Mouse (Mus musculus): ENCODE data around the gene Ikzf3. TPM values are rescaled to one million over a fixed set of nuclear protein-coding genes. Genes with fewer than 3 reads are reported as not detected.

The Ikzf3 gene
- polyA plus RNA-seq, 1 experiment: 3.9 TPM

- Histone ChIP-seq H3K4me1 (ENCODE audit: control insufficient read depth, insufficient read depth, low read length) (no peaks in the 10 kb centered on the region), H3K36me3 (ENCODE audit: control insufficient read depth, insufficient read depth, low read length) (no peaks in the 10 kb centered on the region), H3K27me3 (replicated peaks; ENCODE audit: control insufficient read depth, insufficient read depth, low read length) (no peaks in the 10 kb centered on the region), H3K4me3 (ENCODE audit: insufficient read depth, low read depth, low read length) (no peak overlapping the region), H3K27ac (ENCODE audit: insufficient read depth, low read depth, low read length) (no peak overlapping the region)
- TF ChIP-seq POLR2A (IDR thresholded peaks at IDR 0.05; ENCODE audit: low read depth, low read length) (no peak), CTCF (conservative IDR thresholded peaks at IDR 0.05; ENCODE audit: insufficient read depth, insufficient read length, low read depth, low read length) (no peak)
- no peak for DNase-seq
- 55% methylated on average over 9 of the region's 9 CpGs for WGBS
Measured at GRCm38 (mm10) chr11:98493394-98493793, 52.4 kb downstream of the Ikzf3 start.

GRCm38 (mm10) chr11:98492959-98493358 lies 52.9 kb downstream of the Ikzf3 start:
- WGBS: 30% methylated on average over 7 of the region's 7 CpGs
- Histone ChIP-seq H3K27me3 (replicated peaks; ENCODE audit: control insufficient read depth, insufficient read depth, low read length) (no peaks in the 10 kb centered on the region), H3K4me3 (ENCODE audit: insufficient read depth, low read depth, low read length) (no peak overlapping the region), H3K36me3 (ENCODE audit: control insufficient read depth, insufficient read depth, low read length) (no peaks in the 10 kb centered on the region), H3K4me1 (ENCODE audit: control insufficient read depth, insufficient read depth, low read length) (no peaks in the 10 kb centered on the region), H3K27ac (ENCODE audit: insufficient read depth, low read depth, low read length) (no peak overlapping the region)
- TF ChIP-seq CTCF (conservative IDR thresholded peaks at IDR 0.05; ENCODE audit: insufficient read depth, insufficient read length, low read depth, low read length) (no peak), POLR2A (IDR thresholded peaks at IDR 0.05; ENCODE audit: low read depth, low read length) (no peak)
- DNase-seq: no peak

- Histone ChIP-seq H3K27me3 (replicated peaks; ENCODE audit: control insufficient read depth, insufficient read depth, low read length) (no peaks in the 10 kb centered on the region), H3K36me3 (ENCODE audit: control insufficient read depth, insufficient read depth, low read length) (no peaks in the 10 kb centered on the region), H3K4me3 (ENCODE audit: insufficient read depth, low read depth, low read length) (no peak overlapping the region), H3K4me1 (ENCODE audit: control insufficient read depth, insufficient read depth, low read length) (no peaks in the 10 kb centered on the region), H3K27ac (ENCODE audit: insufficient read depth, low read depth, low read length) (no peak overlapping the region)
- DNase-seq: no peak
- WGBS: 58% methylated on average over 7 of the region's 7 CpGs
- no peak for TF ChIP-seq CTCF (conservative IDR thresholded peaks at IDR 0.05; ENCODE audit: insufficient read depth, insufficient read length, low read depth, low read length)
- TF ChIP-seq POLR2A (IDR thresholded peaks at IDR 0.05; ENCODE audit: low read depth, low read length): no peak
Measured at GRCm38 (mm10) chr11:98491571-98491970, 54.3 kb downstream of the Ikzf3 start.

- Histone ChIP-seq H3K27ac (ENCODE audit: insufficient read depth, low read depth, low read length) (no peak overlapping the region), H3K4me3 (ENCODE audit: insufficient read depth, low read depth, low read length) (no peak overlapping the region), H3K27me3 (replicated peaks; ENCODE audit: control insufficient read depth, insufficient read depth, low read length) (no peaks in the 10 kb centered on the region), H3K36me3 (ENCODE audit: control insufficient read depth, insufficient read depth, low read length) (no peaks in the 10 kb centered on the region), H3K4me1 (ENCODE audit: control insufficient read depth, insufficient read depth, low read length) (no peaks in the 10 kb centered on the region)
- TF ChIP-seq POLR2A (IDR thresholded peaks at IDR 0.05; ENCODE audit: low read depth, low read length): no peak
- no peak for TF ChIP-seq CTCF (conservative IDR thresholded peaks at IDR 0.05; ENCODE audit: insufficient read depth, insufficient read length, low read depth, low read length)
- no peak for DNase-seq
- WGBS: 62% methylated on average over 20 of the region's 20 CpGs
Measured at GRCm38 (mm10) chr11:98488540-98489234, 57.1 kb downstream of the Ikzf3 start.

GRCm38 (mm10) chr11:98487526-98488040 lies 58.2 kb downstream of the Ikzf3 start:
- DNase-seq: no peak
- Histone ChIP-seq H3K27me3 (replicated peaks; ENCODE audit: control insufficient read depth, insufficient read depth, low read length) (no peaks in the 10 kb centered on the region), H3K4me3 (ENCODE audit: insufficient read depth, low read depth, low read length) (no peak overlapping the region), H3K27ac (ENCODE audit: insufficient read depth, low read depth, low read length) (no peak overlapping the region), H3K4me1 (ENCODE audit: control insufficient read depth, insufficient read depth, low read length) (no peaks in the 10 kb centered on the region), H3K36me3 (ENCODE audit: control insufficient read depth, insufficient read depth, low read length) (no peaks in the 10 kb centered on the region)
- WGBS: 76% methylated on average over 5 of the region's 5 CpGs
- no peak for TF ChIP-seq CTCF (conservative IDR thresholded peaks at IDR 0.05; ENCODE audit: insufficient read depth, insufficient read length, low read depth, low read length)
- TF ChIP-seq POLR2A (IDR thresholded peaks at IDR 0.05; ENCODE audit: low read depth, low read length): no peak

- Histone ChIP-seq H3K27ac (ENCODE audit: insufficient read depth, low read depth, low read length) (no peak overlapping the region), H3K4me3 (ENCODE audit: insufficient read depth, low read depth, low read length) (no peak overlapping the region), H3K27me3 (replicated peaks; ENCODE audit: control insufficient read depth, insufficient read depth, low read length) (no peaks in the 10 kb centered on the region), H3K36me3 (ENCODE audit: control insufficient read depth, insufficient read depth, low read length) (no peaks in the 10 kb centered on the region), H3K4me1 (ENCODE audit: control insufficient read depth, insufficient read depth, low read length) (no peaks in the 10 kb centered on the region)
- WGBS: 85% methylated on average over 2 of the region's 2 CpGs
- no peak for DNase-seq
- no peak for TF ChIP-seq POLR2A (IDR thresholded peaks at IDR 0.05; ENCODE audit: low read depth, low read length)
- TF ChIP-seq CTCF (conservative IDR thresholded peaks at IDR 0.05; ENCODE audit: insufficient read depth, insufficient read length, low read depth, low read length): no peak
Measured at GRCm38 (mm10) chr11:98485749-98486148, 60.1 kb downstream of the Ikzf3 start.

- Histone ChIP-seq H3K4me3 (ENCODE audit: insufficient read depth, low read depth, low read length) (no peak overlapping the region), H3K4me1 (ENCODE audit: control insufficient read depth, insufficient read depth, low read length) (no peaks in the 10 kb centered on the region), H3K27ac (ENCODE audit: insufficient read depth, low read depth, low read length) (no peak overlapping the region), H3K27me3 (replicated peaks; ENCODE audit: control insufficient read depth, insufficient read depth, low read length) (no peaks in the 10 kb centered on the region), H3K36me3 (ENCODE audit: control insufficient read depth, insufficient read depth, low read length) (no peaks in the 10 kb centered on the region)
- WGBS: 75% methylated on average over 10 of the region's 10 CpGs
- DNase-seq: no peak
- TF ChIP-seq POLR2A (IDR thresholded peaks at IDR 0.05; ENCODE audit: low read depth, low read length): no peak
- no peak for TF ChIP-seq CTCF (conservative IDR thresholded peaks at IDR 0.05; ENCODE audit: insufficient read depth, insufficient read length, low read depth, low read length)
Measured at GRCm38 (mm10) chr11:98482067-98482466, 63.8 kb downstream of the Ikzf3 start.

All from kidney, adult 2 months (tissue).